Mouse (Mus musculus) adrenal gland, adult (tissue): Measurements from ENCODE around the gene Fras1.
A peak's percentile ranks its signal among the peaks of the same experiment; 100 is the strongest.

Experiments used
- DNase-seq, 2 experiments: peaks; one replicate each; pipeline ENCODE4 v3.0.0; 2022 to 2023; ENCODE audit warnings: low spot score in 1 of 2; ENCODE audit not compliant: inconsistent age in 2 of 2

The Fras1 gene

DNA sequence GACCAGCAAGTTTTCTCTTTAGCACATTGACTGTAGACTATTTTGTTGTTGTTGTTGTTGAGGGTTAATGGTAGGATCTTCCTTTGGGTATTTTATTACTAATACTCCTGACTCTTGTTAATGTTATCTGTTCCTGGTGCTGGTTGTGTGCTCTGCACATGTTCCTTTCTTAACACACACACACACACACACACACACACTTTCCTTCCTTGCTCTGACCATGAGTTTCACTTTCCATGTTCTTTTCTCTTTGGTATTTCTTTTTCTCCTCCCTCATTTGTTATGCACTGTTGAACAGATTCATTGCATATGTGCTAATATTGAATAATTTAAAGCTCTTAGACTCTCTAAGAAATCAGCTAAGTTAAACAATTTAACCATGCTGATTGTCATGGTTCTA, 105.2 kb downstream of the Fras1 start:
- DNase-seq, result no peak

DNA sequence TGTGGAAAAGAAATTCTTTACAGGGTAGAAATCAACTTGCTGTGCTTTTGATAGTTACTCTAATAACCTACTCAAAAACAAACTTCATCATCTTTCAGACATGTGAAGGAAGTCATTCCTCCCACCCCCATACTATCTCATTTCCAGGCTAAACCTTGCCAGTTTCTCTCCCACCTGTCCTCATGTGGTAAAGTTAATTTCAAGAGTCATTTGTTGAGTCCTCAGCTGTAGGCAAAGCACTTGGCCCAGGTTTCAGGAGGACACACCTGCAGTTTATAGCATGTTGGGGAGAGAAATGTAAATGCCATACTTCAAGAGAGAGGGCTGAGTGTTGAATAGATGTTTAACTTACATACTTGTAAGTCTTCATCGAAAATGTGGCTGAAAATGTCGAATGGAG, 107.4 kb downstream of the Fras1 start:
- no peak for DNase-seq

DNA sequence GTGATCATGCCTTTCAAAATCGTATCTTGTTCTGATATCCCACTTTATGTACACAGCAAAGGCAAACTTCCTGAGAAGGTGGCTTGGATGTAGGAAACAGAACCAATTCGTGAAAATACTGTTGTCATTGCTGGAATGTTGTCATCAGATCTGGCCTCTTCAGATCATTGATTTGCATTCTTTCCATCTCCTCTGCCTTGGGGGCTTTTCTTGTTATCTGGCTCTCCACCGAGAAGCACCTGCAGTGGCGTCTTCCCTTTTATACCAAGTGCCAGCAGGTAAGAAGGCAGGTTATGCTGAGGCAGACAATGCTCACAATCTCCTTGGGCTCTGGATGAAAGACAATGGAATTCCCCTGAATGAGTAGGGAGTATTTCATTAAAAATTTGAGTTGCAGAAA, 108.3 kb downstream of the Fras1 start:
- DNase-seq, result no peak

DNA sequence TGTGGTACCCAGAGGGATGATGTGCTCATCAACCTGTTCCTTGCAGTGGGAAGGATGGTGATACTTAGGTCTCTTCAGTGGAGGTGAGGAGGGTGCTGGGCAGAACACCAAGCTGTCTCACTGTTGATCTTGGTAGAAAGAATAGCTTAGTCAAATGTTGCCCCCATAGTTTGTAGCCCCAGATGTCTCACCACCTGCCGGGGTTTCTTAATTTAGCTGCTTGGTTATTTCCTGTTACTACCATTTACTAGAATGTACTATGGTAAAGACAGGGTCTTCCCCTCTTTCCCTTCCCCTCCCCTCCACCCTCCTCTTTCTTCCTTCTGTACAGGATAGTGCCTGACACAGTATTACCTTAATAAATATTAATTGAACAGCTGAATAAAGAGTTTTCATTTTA, 118.7 kb downstream of the Fras1 start:
- DNase-seq, result no peak

DNA sequence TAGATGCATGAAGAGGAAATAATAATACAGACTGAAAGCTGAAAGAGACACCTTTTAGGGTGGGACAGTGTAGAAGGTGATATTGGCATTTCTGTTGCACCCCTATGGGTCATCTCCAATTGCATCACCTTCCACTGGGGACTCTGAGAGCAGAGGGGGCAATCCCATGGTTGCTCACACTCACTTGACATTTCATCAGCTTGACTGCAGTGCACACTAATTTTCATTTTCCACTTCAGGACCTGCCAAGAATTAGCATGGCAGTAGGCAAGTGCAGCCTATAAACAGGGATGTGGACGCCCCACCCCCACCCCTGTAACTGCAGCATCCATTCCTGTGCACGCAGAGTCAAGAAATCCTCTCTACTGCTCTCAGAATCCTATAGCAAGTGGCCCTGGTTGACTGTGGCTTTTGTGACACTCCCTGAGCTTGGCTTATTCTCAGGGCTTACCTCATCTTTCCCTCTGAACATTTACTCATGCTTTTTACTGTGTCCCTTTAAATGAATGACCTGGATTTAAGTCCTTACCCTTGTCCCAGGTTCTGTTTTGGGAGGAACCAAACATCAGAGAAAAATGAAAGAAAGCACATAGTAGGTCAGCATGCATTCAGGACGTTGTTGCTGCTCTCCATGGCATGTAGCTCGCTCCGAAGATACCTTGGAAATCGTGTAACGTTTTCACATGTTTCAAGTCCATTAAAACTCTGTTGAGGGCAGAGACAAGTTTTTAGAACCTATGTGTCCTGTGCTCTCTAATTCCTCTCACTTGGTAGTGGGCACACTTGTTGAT, 120.9 kb downstream of the Fras1 start:
- no peak for DNase-seq

DNA sequence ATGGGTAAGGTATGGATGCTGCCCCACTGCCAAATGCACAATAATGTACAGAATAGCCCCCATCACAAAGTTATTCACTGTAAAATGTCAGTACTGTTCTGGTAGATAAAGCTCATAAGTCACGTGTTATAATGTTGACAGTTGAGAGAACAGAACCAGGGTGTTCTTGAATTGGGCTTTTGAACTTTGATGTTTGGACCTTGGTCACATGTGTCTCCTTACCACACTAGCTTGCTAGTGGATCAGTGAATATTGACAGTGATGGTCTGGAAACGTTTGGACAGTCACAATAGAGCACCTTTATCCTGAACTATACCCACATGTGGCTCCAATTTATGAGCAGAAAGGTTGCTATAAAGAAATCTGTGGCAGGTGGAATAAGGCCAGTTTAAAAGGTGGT, 124.3 kb downstream of the Fras1 start:
- no peak for DNase-seq

DNA sequence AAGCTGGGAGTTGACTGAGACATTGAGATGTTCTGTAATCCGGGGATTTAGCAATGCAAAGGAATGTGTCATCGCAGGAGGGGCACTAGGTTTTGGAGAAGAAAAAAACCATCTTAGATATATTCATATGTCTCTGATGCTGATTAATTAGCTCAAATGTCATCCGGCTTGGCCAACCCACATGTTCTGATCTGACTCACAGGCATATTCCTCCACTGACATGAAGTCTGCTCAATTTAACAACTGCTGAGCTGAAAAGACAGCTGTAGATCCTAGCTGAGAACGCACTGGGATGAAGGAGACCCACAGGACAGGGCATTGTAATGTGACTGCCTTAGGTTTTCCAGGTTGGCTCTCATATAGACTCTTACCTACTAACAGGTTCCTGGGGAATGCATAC, 128.0 kb downstream of the Fras1 start:
- no peak for DNase-seq

DNA sequence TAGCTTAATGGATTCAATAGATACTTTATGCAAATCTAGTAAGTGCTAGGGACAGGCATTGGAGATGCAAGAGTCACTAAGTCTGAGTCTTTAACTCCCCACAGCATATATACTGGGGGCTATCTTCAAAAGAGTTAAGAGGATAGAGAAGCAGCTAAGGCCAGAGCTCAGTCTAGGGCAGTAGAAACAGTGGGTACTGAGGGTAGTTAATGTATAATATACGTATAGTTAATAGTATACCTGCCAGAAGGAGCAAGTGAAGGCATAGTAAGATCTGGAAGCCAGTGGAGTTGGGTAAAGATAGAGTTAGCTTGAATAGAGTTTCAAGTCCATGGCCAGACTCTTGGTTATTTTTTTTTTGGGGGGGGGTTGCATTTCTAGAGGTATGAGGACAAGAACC, 128.6 kb downstream of the Fras1 start:
- no peak for DNase-seq

DNA sequence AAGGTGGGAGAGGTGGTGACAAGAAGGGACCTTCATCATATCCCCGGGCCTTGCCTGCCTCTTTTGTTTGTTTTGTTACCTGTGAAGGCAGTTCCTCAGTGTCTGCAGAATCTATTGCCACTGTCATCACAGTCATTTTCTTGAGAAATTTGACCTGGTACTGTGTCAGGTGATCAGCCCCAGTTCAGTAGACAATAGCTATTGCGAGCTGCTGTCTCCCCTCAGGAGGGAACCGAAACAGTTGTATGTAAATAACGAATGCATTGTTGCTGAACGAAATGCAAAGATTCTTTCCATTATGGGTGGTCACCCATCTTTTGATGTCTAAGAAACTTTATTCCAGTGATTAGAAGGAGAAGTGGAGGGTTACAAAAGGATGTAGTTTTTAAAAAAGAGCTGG, 137.2 kb downstream of the Fras1 start:
- DNase-seq, result no peak

DNA sequence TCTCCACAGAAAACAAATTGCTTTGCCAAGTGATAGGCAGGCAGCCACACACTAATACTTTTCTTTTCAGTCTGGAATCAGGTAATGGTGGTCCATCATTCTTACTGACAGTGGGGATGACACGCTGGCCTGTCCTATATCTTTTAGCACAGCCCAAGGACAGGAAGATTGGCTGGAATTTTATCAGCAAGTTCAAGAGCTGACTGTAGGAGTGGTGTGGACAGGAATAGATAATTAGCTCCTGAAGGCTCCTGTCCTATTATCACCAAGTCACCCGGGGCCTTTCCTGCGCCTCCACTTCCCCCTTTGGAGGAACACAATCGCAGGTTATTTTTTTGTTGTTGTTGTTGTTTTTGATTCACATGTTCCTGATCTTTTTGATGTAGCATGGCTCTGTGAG, 139.6 kb downstream of the Fras1 start:
- no peak for DNase-seq

DNA sequence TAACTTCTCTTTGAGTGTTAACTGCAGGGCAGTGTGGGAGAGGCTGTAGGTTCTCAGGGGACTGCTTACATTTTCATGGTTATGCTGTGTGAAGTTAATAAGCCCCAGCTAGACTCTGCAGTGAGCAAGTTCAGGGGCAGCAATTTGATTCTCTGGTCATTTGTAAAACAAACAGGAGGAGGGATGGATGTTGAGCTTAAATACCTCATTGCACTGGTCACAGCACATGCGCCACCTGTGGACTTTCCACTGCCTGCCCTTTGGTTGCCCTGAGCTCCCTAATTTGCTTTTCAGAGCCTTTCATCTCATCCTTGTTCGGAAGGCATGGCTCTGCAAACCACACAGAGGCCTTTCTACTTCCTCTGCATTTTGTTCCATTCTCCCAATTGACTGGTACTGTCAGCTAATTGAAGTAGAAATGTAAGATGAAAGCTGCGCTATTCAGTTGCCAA, 142.1 kb downstream of the Fras1 start:
- no peak for DNase-seq

DNA sequence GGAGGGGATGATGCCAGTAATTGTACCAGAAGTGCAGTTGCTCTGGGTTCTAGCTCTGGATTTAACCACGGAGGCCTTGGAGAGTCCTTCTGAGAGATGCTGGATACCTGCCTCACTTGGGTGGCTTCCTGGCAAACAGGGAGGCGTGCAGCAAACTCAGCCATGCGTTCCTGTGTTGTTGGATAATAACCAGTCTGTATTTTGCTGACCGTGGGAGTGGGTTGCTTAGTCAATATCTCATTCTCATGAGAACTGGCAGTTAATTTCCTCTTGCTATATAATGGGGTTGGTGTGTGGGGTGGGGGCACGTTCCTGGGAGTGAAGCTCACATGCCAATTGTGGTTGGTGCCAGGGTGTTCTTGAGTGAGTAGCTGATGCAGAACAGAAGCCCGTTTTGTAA, 142.6 kb downstream of the Fras1 start:
- no peak for DNase-seq

DNA sequence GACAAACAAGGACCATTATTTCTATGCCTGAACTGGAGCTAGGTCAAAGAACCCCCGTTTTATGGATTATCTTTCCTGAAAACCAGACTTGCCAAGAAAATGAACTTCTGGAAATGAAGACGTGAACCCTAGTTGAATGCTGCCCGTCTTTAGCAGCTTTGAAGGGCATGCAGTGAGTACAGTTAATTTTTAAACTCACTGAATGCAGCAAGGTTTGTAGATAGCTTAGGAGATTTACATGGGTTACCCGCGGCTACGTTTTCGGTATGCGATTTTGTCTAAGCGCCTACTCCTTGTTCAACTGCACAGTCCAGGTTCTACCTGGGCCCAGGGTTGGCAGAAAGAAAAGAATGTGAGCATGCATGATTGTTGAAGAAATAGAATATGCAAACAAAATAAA, 147.8 kb downstream of the Fras1 start:
- no peak for DNase-seq

DNA sequence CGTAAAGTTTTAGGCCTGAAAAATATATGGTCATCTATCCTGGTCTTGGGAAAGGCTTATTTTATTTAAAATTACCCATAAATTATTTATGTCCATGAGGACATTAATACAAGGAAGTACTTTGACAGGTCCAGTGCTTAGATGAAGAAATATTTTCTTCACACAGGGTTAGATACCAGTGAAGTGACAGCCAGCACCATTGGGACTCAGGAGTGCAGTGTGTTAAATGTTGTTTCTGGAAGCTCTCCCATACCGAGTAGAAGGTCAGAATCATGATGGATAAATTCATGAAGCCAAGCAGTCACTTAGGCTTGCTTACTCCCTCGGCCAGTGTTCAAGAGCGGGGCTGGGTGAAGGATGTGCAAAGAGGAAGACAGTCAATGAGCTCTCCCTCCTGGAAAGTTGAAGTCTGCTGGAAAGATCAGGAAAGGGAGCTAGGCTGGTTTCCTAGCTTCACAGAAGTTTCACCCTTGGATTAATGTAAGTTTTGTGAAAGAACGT, 149.2 kb downstream of the Fras1 start:
- no peak for DNase-seq

DNA sequence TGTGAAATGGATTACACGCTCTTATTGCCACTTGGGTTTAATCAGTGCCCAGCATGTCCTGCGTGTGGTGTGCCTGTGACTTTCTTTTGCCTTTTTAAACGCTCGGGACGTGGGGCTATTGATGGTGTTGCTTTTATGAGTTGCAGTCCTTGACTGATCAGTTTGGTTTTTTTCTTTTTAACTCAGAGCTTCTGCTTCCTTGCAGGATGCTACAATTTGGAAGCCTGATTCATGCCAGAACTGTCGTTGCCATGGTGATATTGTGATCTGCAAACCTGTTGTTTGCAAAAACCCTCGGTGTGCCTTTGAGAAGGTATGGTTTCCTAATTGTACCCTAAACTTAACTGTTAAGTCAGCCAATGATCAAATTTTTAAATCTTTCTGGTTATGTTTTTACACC, 154.5 kb downstream of the Fras1 start:
- DNase-seq, result no peak

DNA sequence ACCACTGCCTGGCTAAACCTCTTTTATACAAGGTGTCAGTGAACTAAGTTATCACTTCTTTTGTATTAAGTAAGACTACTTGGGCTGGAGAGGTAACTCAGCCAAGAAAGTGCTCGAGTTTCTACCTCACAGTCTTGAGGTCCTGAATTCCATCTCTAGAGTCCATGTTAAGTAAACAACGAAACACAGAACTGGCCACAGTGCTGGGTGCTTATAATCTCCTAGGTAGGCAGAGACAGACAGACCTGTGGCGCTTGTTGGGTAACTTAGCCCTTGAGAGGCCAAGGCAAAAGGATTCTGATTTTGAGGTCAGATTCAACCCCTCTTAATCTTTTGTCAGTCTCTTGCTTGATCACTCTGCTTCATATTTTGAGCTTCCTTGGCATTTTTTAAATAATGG, 156.8 kb downstream of the Fras1 start:
- no peak for DNase-seq

DNA sequence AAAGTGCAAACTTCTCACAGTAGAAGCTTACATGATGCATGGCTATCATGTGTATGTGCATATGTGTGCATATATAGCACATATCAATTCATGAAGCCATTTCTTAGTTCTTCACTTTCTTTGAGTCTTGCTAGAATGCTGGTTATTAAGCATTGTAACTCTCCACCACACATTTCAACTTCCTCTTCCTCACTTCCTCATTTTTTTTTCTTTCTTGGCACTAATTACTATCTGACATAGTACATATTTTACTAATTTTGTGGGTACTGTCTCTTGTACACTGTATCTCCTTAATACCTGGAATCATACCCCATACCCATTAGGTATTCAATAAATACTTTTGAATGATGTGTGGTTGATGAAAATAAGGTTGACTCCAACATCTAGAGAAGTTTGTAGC, 158.2 kb downstream of the Fras1 start:
- DNase-seq, result no peak

DNA sequence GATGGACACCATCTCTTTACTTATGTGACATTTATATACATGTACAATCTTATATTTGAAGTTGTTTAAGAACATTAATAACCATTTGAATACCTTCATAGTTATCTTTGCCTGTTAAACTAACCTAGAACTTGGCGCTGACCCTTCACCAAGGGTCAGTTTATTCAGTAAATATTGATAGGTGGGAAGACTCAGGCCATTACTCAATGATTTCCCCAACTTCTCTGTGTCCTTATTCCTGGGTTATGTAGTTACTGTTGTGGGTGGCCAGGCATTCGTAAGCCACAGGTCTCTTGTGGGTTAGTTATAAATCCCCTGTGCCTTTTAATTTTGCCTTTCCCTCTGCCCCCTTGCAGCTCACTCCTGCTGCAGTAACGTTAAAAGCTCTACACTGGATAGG, 162.8 kb downstream of the Fras1 start:
- no peak for DNase-seq

DNA sequence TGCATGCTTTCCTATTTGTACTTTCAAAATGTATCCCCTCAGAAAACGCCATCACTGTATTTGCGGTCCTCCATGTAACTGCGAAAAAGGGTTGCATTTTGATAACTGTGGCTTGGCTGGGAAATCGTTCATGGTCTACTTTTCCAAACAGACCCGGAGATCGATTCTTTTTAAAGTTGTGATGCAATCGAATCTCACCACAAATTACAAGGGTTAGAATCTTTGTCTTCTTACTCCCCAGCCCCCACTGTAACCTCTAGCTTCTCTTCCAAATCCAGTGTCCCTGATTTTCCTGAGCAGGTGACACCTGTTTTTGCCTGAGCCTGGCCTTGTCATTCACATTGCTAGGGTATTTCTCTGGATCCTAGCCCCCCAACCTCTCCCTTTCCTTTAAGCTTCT, 163.2 kb downstream of the Fras1 start:
- DNase-seq, result no peak

DNA sequence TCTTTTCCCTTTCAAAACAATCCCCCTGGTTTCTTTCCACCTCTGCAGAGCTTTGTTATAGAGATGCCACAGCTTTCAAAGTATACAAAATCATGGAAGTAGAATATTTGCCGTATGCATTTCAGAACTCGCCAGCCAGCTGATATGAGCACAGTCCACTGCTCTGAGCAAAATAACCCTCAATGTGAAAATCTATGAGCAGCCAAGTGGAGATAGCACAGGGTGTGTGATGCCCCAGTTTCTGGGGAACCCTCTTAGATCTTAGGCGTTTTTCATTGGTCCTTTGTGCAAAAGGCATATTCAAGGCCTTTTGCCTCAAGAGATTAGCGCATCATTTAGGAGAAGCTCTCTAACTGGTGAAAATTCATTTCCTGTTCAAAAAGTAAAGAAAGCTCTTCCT, 170.4 kb downstream of the Fras1 start:
- no peak for DNase-seq

DNA sequence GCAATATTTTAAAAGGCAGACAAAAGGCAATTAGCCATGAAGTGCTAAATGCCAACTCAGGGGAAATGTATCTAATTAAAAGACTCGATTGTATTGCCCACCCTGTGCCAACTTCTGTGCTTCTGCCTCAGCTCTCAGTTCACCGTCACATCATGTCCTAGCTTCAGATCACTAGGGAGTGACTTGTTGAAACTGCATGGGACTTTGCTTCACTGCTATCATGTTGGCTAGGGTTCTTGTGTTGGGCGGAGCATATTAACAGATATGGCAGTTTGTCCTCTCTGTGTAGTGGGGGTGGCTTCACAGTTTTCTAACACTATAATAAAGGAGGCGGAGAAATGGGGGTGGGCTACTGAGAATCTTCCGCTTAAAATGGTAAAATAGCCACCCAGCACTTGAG, 172.2 kb downstream of the Fras1 start:
- no peak for DNase-seq

DNA sequence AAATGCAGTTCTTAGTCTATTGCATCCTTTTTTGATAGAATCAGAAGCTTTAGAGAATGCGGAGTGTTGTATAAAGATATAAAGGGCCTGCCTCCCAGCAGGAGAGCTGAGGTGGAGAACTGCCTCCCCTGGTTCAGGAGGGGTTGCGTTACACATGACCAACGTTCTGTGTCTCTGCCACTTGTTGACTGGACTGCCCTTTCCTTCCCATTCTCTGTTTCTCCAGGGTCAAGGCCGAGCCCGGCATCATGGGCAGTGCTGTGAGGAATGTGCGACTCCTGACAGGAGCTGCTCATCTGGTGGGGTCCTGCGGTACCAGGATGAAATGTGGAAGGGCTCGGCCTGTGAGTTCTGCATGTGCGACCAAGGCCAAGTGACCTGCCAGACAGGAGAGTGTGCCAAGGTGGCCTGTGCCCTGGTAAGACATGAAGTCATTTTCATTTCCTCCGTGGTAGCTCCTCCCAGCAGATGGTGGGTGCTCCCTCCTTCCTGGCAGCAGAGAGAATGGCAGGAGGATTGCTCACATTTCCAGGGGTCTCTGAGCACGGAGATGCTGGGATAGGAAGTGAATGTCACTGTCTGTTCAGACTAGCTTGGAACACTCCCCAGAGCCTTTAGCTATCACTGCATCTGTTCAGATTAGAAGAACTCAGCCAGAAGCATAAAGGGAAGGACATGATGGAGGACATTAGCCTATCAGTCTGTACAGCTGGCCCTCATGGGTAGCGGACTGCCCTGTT, 181.4 kb downstream of the Fras1 start:
- peak in 1 of 2 experiments; percentile 22 for DNase-seq
